8 mouse cellular contexts compared by ENCODE assay signal in the genomic region with DNA sequence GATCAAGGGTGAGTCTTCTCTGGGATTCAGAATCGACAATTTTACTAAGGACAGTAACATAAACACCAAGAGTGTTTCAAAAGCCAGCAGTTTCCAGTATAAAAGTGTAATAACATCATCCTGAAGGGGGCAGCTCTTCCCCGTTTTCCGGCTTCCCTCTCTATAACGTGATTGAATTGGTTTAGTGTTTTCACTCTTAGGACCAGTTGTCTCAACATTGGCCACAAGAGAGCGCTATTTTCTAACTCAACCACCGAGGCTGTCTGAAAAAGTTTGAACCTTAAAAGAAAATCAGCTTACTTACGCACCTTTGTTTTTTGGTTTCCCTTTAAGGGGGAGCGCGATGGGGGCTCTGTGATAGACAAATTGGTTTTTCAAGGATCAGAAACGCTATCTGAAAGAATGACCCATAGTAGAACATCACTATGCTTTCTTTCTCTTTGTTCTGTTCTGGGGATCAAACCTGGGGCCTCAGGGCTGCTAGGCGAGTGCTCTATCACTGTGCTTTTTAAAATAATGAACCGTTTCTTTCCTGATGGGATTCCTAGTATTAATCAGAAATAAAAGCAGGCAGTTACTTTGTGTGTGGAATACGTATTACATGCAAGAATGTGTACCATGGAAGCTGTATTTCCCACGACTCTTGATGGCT. TPM values are rescaled to one million over a fixed set of nuclear protein-coding genes. Genes with fewer than 3 reads are reported as not detected.
DNase-seq lines count a peak whose midpoint lies in the region; ATAC-seq and TF ChIP-seq lines count a peak whose summit lies in the region.

No protein-coding gene starts in this region.

- no peaks in the 10 kb centered on the region for H3K79me3 ChIP-seq in C2C12 (ENCODE audit: low read depth)

- no peak overlapping the region for H3K4me3 ChIP-seq in C2C12 (ENCODE audit: insufficient read depth, poor library complexity, severe bottlenecking)
- no peak overlapping the region for H3K4me3 ChIP-seq in heart, embryonic 12.5 days
- H3K4me3 ChIP-seq in kidney, embryonic 15.5 days (replicated peaks) = peak overlapping the region; percentile 17; the same call in 1 of the 2 replicates
- H3K4me3 ChIP-seq in limb, embryonic 14.5 days (replicated peaks; ENCODE audit: low read length) = no peak overlapping the region
- H3K4me3 ChIP-seq in midbrain, postnatal 0 days (ENCODE audit: low read depth, low read length) = no peak overlapping the region

- H3K9me3 ChIP-seq in heart, embryonic 12.5 days (replicated peaks) = no peaks in the 10 kb centered on the region
- no peaks in the 10 kb centered on the region for H3K9me3 ChIP-seq in kidney, embryonic 15.5 days (replicated peaks)
- no peaks in the 10 kb centered on the region for H3K9me3 ChIP-seq in limb, embryonic 14.5 days (ENCODE audit: control insufficient read depth, low read length)
- no peaks in the 10 kb centered on the region for H3K9me3 ChIP-seq in midbrain, postnatal 0 days (ENCODE audit: low read length)

- no peak overlapping the region for H3K27ac ChIP-seq in heart, embryonic 12.5 days (ENCODE audit: poor library complexity, severe bottlenecking)
- no peak overlapping the region for H3K27ac ChIP-seq in kidney, embryonic 15.5 days
- no peak overlapping the region for H3K27ac ChIP-seq in limb, embryonic 14.5 days (replicated peaks; ENCODE audit: low read depth, low read length)
- H3K27ac ChIP-seq in midbrain, postnatal 0 days (ENCODE audit: low read depth, low read length) = no peak overlapping the region

- H3K4me2 ChIP-seq in heart, embryonic 12.5 days = peak overlapping the region; percentile 38
- peak overlapping the region; percentile 42 for H3K4me2 ChIP-seq in kidney, embryonic 15.5 days
- peak overlapping the region; percentile 23; the same call in 1 of the 2 replicates for H3K4me2 ChIP-seq in limb, embryonic 14.5 days (replicated peaks; ENCODE audit: low read depth, low read length, severe bottlenecking)
- H3K4me2 ChIP-seq in midbrain, postnatal 0 days (ENCODE audit: low read depth, low read length, poor library complexity, severe bottlenecking) = no peak overlapping the region

- 23% methylated on average over 14 of the region's 14 CpGs for WGBS in heart, embryonic 12.5 days
- 22% methylated on average over 14 of the region's 14 CpGs for WGBS in kidney, embryonic 15.5 days
- 21% methylated on average over 14 of the region's 14 CpGs for WGBS in limb, embryonic 14.5 days
- 18% methylated on average over 14 of the region's 14 CpGs for WGBS in midbrain, postnatal 0 days

- peak; percentile 95 for DNase-seq in brain, embryonic 14.5 days (ENCODE audit: low read depth)
- peak; percentile 96 for DNase-seq in limb, embryonic 14.5 days (ENCODE audit: low spot score)
- DNase-seq in midbrain, postnatal 0 days (ENCODE audit: low spot score) = peak; percentile 95
- DNase-seq in spleen, postnatal 36 days (ENCODE audit: low spot score in 2 of 2) = peak; percentile 63 to 79

- no peaks in the 10 kb centered on the region for H3K79me2 ChIP-seq in C2C12 (ENCODE audit: control insufficient read depth, insufficient read depth)

- TF ChIP-seq POLR2A in brain, embryonic 14.5 days (IDR thresholded peaks at IDR 0.05; ENCODE audit: borderline replicate concordance, extremely low read depth, insufficient read depth, insufficient read length, poor library complexity, severe bottlenecking) = no peak
- TF ChIP-seq POLR2A in limb, embryonic 14.5 days (IDR thresholded peaks at IDR 0.05; ENCODE audit: borderline replicate concordance, extremely low read depth, insufficient read depth, insufficient read length) = no peak

- peak; percentile 51 for TF ChIP-seq CTCF in C2C12 (IDR thresholded peaks at IDR 0.05; ENCODE audit: control insufficient read depth, insufficient read depth, insufficient read length)
- peak; percentile 76; the same call in 1 of the 2 replicates for TF ChIP-seq CTCF in brain, embryonic 14.5 days (IDR thresholded peaks at IDR 0.05; ENCODE audit: borderline replicate concordance, extremely low read depth, insufficient read depth, insufficient read length)
- peak; percentile 96 for TF ChIP-seq CTCF in midbrain, postnatal 0 days (IDR thresholded peaks at IDR 0.05)

- no peak overlapping the region for H3K9ac ChIP-seq in heart, embryonic 12.5 days
- no peak overlapping the region for H3K9ac ChIP-seq in kidney, embryonic 15.5 days
- H3K9ac ChIP-seq in limb, embryonic 14.5 days (ENCODE audit: low read depth, low read length, severe bottlenecking) = no peak overlapping the region
- no peak overlapping the region for H3K9ac ChIP-seq in midbrain, postnatal 0 days (replicated peaks; ENCODE audit: low read length, poor library complexity, severe bottlenecking)

- H3K36me3 ChIP-seq in C2C12 (ENCODE audit: control insufficient read depth, insufficient read depth) = no peaks in the 10 kb centered on the region
- H3K36me3 ChIP-seq in heart, embryonic 12.5 days = no peaks in the 10 kb centered on the region
- H3K36me3 ChIP-seq in kidney, embryonic 15.5 days = no peaks in the 10 kb centered on the region
- no peaks in the 10 kb centered on the region for H3K36me3 ChIP-seq in limb, embryonic 14.5 days (ENCODE audit: control insufficient read depth, insufficient read depth, low read length)
- no peaks in the 10 kb centered on the region for H3K36me3 ChIP-seq in midbrain, postnatal 0 days (ENCODE audit: insufficient read depth, low read length)

- no peak overlapping the region for H3ac ChIP-seq in C2C12 (ENCODE audit: control insufficient read depth, insufficient read length, low read depth)

- peak; percentile 83 for ATAC-seq in erythroid progenitor cell, adult 5-6 weeks (replicated peaks; ENCODE audit: low FRiP score, poor library complexity, severe bottlenecking)
- 0 out of 2 replicates have a peak, but pooled peaks have one; percentile 48 for ATAC-seq in heart, embryonic 12.5 days (ENCODE audit: insufficient number of reproducible peaks, low FRiP score)
- ATAC-seq in kidney, embryonic 15.5 days (replicated peaks; ENCODE audit: low FRiP score) = no peak; the same call in 1 of the 2 replicates
- peak; percentile 61 for ATAC-seq in limb, embryonic 14.5 days (ENCODE audit: low FRiP score, low read depth)
- ATAC-seq in midbrain, postnatal 0 days (ENCODE audit: low FRiP score) = peak; percentile 63; the same call in 1 of the 2 replicates

- H3K4me1 ChIP-seq in heart, embryonic 12.5 days (replicated peaks) = 0 out of 2 replicates have a peak, but pooled peaks cover 4% of the 10 kb centered on the region
- H3K4me1 ChIP-seq in kidney, embryonic 15.5 days = no peaks in the 10 kb centered on the region
- no peaks in the 10 kb centered on the region for H3K4me1 ChIP-seq in limb, embryonic 14.5 days (ENCODE audit: control insufficient read depth, insufficient read depth, low read length)
- H3K4me1 ChIP-seq in midbrain, postnatal 0 days (ENCODE audit: insufficient read depth, low read length) = no peaks in the 10 kb centered on the region

- no peaks in the 10 kb centered on the region for H3K27me3 ChIP-seq in C2C12 (ENCODE audit: control insufficient read depth, insufficient read depth, insufficient read length)
- H3K27me3 ChIP-seq in heart, embryonic 12.5 days (replicated peaks) = no peaks in the 10 kb centered on the region; the same call in 1 of the 2 replicates
- H3K27me3 ChIP-seq in kidney, embryonic 15.5 days = no peaks in the 10 kb centered on the region
- no peaks in the 10 kb centered on the region for H3K27me3 ChIP-seq in limb, embryonic 14.5 days (ENCODE audit: control insufficient read depth, insufficient read depth, low read length)
- no peaks in the 10 kb centered on the region for H3K27me3 ChIP-seq in midbrain, postnatal 0 days (ENCODE audit: insufficient read depth, low read length)

TF ChIP-seq in C2C12, 6 proteins besides CTCF, POLR2A, EP300 and RAD21:
- TF ChIP-seq MAX (IDR thresholded peaks at IDR 0.05) (no peak), MYOG (IDR thresholded peaks at IDR 0.05; ENCODE audit: control insufficient read depth, extremely low read depth, insufficient read length) (no peak), FOSL1 (IDR thresholded peaks at IDR 0.05; ENCODE audit: insufficient read depth, low read length, poor library complexity, severe bottlenecking) (no peak), MYOD1 (IDR thresholded peaks at IDR 0.05; ENCODE audit: control insufficient read depth, insufficient read length, low read depth) (no peak), USF1 (IDR thresholded peaks at IDR 0.05; ENCODE audit: low read depth) (no peak), CEBPB (IDR thresholded peaks at IDR 0.05; ENCODE audit: low read depth) (no peak)

RNA-seq across cellular contexts. Expression of gene Gas2l3, which starts 18.2 kb away (rescaled TPM):
- polyA plus RNA-seq in C2C12 (2012; fragmentation: generic; extraction: Trizol) = 4.4 TPM
- 3.6 and 4.4 TPM in 2 replicates for polyA plus RNA-seq in brain, embryonic 14.5 days (2012; rRNA removed)
- total RNA-seq in erythroid progenitor cell, adult 5-6 weeks (2015; ENCODE audit: low replicate concordance) = 51.2 and 53.2 TPM in 2 replicates
- 63.8 and 110 TPM in 2 replicates for total RNA-seq in erythroid progenitor cell, adult 5-6 weeks (2017; ENCODE audit: low replicate concordance)
- polyA plus RNA-seq in heart, embryonic 12.5 days (2016; fragmentation: Nextera tagmentation; extraction: Ambion mirVana) = 27.4 and 28.1 TPM in 2 replicates
- 18.9 and 19.6 TPM in 2 replicates for polyA plus RNA-seq in kidney, embryonic 15.5 days (2015; fragmentation: Nextera tagmentation; extraction: Ambion mirVana)
- polyA plus RNA-seq in limb, embryonic 14.5 days (2012; rRNA removed) = 5.9 and 6.4 TPM in 2 replicates
- 11.3 and 11.7 TPM in 2 replicates for polyA plus RNA-seq in limb, embryonic 14.5 days (2014; fragmentation: Nextera tagmentation; extraction: Ambion mirVana)
- 3.7 and 7.0 TPM in 2 replicates for total RNA-seq in midbrain, postnatal 0 days (2014; rRNA removed)
- 1.6 and 1.7 TPM in 2 replicates for polyA plus RNA-seq in midbrain, postnatal 0 days (2015; fragmentation: Nextera tagmentation; extraction: Ambion mirVana)
